ENCODE assay signal across 1 mouse cellular context in the genomic region with DNA sequence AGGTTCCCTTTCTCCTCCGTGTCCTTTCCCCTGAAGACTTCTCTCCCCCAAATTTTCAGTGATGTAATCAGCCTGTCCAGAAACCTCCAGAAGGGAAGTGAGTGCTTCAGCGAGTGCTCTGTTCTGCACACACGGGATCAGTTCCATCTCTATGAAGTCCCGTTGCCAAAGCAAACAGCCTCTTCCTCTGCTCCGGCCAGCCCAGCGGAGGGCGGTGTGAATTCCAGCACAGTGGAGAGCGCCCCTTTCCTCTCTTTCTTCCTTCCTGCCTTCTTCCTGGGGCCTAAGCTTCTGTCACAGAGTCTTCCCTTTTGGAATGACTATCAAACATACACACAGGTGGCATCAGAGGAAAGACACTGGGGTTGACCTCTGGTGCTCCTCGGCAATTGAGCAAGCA.
TF ChIP-seq lines count a peak whose summit lies in the region.

No protein-coding gene starts in this region.

TF ChIP-seq in MEL, 35 proteins besides CTCF, POLR2A, EP300 and RAD21:
- TF ChIP-seq JUND (IDR thresholded peaks at IDR 0.05; ENCODE audit: low read depth, low read length) (no peak), TAL1 (IDR thresholded peaks at IDR 0.05; ENCODE audit: low read length) (no peak), USF1 (IDR thresholded peaks at IDR 0.05; ENCODE audit: low read depth, low read length) (no peak), ZC3H11A (IDR thresholded peaks at IDR 0.05; ENCODE audit: low read depth, low read length) (no peak), MEF2A (IDR thresholded peaks at IDR 0.05; ENCODE audit: extremely low read depth, insufficient replicate concordance, low read depth, low read length, poor library complexity, severe bottlenecking) (no peak), NRF1 (IDR thresholded peaks at IDR 0.05; ENCODE audit: insufficient read depth, low read depth, low read length, poor library complexity, severe bottlenecking) (no peak), KAT2A (conservative IDR thresholded peaks at IDR 0.05; ENCODE audit: low read depth, low read length) (no peak), SMC3 (IDR thresholded peaks at IDR 0.05; ENCODE audit: low read depth, low read length) (no peak), UBTF (IDR thresholded peaks at IDR 0.05; ENCODE audit: borderline replicate concordance, insufficient read depth, low read depth, low read length) (no peak), MAZ (IDR thresholded peaks at IDR 0.05; ENCODE audit: low read depth, low read length) (no peak), CHD2 (IDR thresholded peaks at IDR 0.05; ENCODE audit: low read length) (no peak), SIN3A (IDR thresholded peaks at IDR 0.05; ENCODE audit: low read length) (no peak), USF2 (IDR thresholded peaks at IDR 0.05; ENCODE audit: borderline replicate concordance in 1 of 2, insufficient read depth in 1 of 2, low read depth in 1 of 2, low read length in 2 of 2) (no peak), ZMIZ1 (IDR thresholded peaks at IDR 0.05; ENCODE audit: low read depth, low read length) (no peak), GABPA (IDR thresholded peaks at IDR 0.05; ENCODE audit: low read depth, low read length) (no peak), RCOR1 (IDR thresholded peaks at IDR 0.05; ENCODE audit: low read depth, low read length) (no peak)
